Mouse (Mus musculus) gastrocnemius, adult 2 months (tissue): Measurements from ENCODE around the gene S100a11. TPM values are rescaled to one million over a fixed set of nuclear protein-coding genes. Genes with fewer than 3 reads are reported as not detected.

ENCODE experiments used
- DNase-seq: peaks from one replicate; pipeline ENCODE4 v3.0.0; 2022
- H3K27ac ChIP-seq: fragments of 200-600 bp; 2 replicates; pipeline ENCODE4 v1.8.1; 2022; ENCODE audit warnings: mild to moderate bottlenecking
- H3K4me3 ChIP-seq: fragments of 200-600 bp; 2 replicates; pipeline ENCODE4 v1.8.1; 2022; ENCODE audit warnings: mild to moderate bottlenecking, moderate library complexity
- CTCF ChIP-seq: fragments of 200-600 bp; IDR thresholded peaks from 2 replicates; pipeline ENCODE4 v1.8.1; 2022; ENCODE audit warnings: antibody characterized with exemption, mild to moderate bottlenecking, moderate library complexity
- intact Hi-C: fragments of 180-260 bp; cut with DNase I; formaldehyde crosslinking; loops from one replicate; pipeline ENCODE4 v1.15.1; 2025
- total RNA-seq, 2 experiments: library from RNA; stranded (reverse); gene quantifications; 2 replicates each; pipeline ENCODE4 v1.2.3; 2021

Gene S100a11
- total RNA-seq, 2 experiments from 2014 or later: 27.0 to 48.3 TPM

- intact Hi-C loops: no loop called here
- Histone ChIP-seq H3K4me3 (peak overlapping the region; percentile 80), H3K27ac (peak overlapping the region; percentile 94)
- no peak for TF ChIP-seq CTCF
- DNase-seq: peak; percentile 26
Observed at GRCm38 (mm10) chr3:93554379-93554980, 34.2 kb downstream of the S100a11 start.

GRCm38 (mm10) chr3:93554981-93555877 lies 34.9 kb downstream of the S100a11 start, which contains the start of gene S100a10:
S100a10 (plus strand) TSS chr3:93555080.
- TF ChIP-seq CTCF: no peak
- intact Hi-C loops: no loop called here
- peak; percentile 87 for DNase-seq

GRCm38 (mm10) chr3:93555878-93556254 lies 35.6 kb downstream of the S100a11 start:
- DNase-seq: peak; percentile 70
- Histone ChIP-seq H3K27ac (peak overlapping the region; percentile 94), H3K4me3 (peak overlapping the region; percentile 80)
- intact Hi-C loops: loop anchor here (1.0 kb wide), 1 partner anchor 11 kb away; no protein-coding TSS in a partner anchor
- no peak for TF ChIP-seq CTCF

More at GRCm38 (mm10) chr3:93554981-93555877, 34.9 kb downstream of the S100a11 start, which contains the start of gene S100a10:
- Histone ChIP-seq H3K27ac (peak within 1 kb of the TSS; percentile 94), H3K4me3 (peak within 1 kb of the TSS; percentile 80)

DNA sequence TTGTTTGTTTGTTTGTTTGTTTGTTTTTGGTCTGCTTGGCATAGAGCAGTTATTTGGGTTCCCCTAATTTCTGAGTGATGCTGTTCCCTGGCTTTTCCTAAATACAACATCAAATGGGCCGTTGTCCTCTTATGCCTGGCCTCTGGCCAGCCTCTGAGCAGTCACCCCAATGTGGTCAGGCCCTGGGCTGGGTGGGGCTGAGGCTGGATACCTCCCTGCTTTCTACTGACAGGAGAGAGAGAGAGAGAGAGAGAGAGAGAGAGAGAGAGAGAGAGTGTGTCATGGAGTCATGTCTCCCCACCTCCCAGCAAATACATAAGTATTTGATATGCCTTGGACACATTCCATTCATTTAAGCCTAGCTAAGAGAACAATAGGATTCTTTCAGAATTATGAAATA lies 36.3 kb downstream of the S100a11 start:
- Histone ChIP-seq H3K27ac (peak overlapping the region; percentile 94), H3K4me3 (peak overlapping the region; percentile 80)
- intact Hi-C loops: loop anchor here (1.0 kb wide), 1 partner anchor 11 kb away; no protein-coding TSS in a partner anchor
- no peak for TF ChIP-seq CTCF
- DNase-seq: peak; percentile 42

GRCm38 (mm10) chr3:93557471-93557870 lies 37.2 kb downstream of the S100a11 start:
- no peak for TF ChIP-seq CTCF
- DNase-seq: no peak
- Histone ChIP-seq H3K27ac (peak overlapping the region; percentile 94), H3K4me3 (peak overlapping the region; percentile 80)
- intact Hi-C loops: no loop called here

GRCm38 (mm10) chr3:93559961-93560360 lies 39.7 kb downstream of the S100a11 start:
- intact Hi-C loops: no loop called here
- no peak overlapping the region for H3K27ac ChIP-seq
- no peak for TF ChIP-seq CTCF

GRCm38 (mm10) chr3:93562372-93562771 lies 42.1 kb downstream of the S100a11 start:
- H3K4me3 ChIP-seq: no peak overlapping the region
- no peak for TF ChIP-seq CTCF
- no peak for DNase-seq
- intact Hi-C loops: no loop called here
- no peak overlapping the region for H3K27ac ChIP-seq

More at GRCm38 (mm10) chr3:93559961-93560360, 39.7 kb downstream of the S100a11 start:
- DNase-seq: no peak
- peak overlapping the region; percentile 80 for H3K4me3 ChIP-seq

DNA sequence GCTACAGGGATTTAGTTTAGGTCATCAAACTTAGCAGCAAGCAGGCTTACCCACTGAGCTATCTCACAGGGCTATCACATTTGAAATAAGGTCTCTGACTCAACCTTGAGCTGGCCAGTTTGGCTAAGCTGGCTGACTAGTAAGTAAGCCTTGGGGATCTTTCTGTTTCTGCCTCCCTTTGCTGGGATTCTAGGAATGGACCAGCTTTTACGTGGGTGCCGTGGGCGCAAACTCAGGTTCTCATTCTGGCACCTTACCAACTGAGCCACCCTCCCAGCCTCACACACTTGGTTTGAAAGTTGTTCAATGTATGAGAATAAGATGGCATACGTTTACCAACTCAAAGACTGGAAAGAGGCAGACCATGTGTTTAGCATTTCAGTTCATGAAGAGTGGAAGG lies 42.9 kb downstream of the S100a11 start:
- Histone ChIP-seq H3K27ac (no peak overlapping the region), H3K4me3 (no peak overlapping the region)
- no peak for TF ChIP-seq CTCF
- intact Hi-C loops: no loop called here
- no peak for DNase-seq

DNA sequence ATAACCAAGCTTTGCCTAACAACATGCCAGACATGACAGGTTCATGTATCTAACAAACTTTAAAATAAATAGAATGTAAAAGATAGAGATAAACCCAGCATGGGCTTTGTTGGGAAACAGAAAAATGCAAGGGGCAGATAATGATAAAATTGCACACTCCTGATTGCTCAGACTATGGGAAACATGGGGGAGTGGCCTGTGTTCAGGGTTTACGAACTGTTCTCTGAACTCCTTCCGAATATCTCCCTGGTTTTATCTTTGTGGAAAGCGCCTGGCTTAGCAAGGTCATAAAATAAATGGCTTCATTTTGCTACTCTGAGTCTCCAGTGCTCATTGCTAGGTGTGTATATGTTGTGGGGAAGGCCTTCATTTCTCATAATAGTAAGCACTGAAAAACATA lies 46.6 kb downstream of the S100a11 start:
- H3K4me3 ChIP-seq: no peak overlapping the region
- intact Hi-C loops: loop anchor here (1.0 kb wide), 1 partner anchor 11 kb away; no protein-coding TSS in a partner anchor
- DNase-seq: no peak
- TF ChIP-seq CTCF: no peak
- H3K27ac ChIP-seq: no peak overlapping the region

DNA sequence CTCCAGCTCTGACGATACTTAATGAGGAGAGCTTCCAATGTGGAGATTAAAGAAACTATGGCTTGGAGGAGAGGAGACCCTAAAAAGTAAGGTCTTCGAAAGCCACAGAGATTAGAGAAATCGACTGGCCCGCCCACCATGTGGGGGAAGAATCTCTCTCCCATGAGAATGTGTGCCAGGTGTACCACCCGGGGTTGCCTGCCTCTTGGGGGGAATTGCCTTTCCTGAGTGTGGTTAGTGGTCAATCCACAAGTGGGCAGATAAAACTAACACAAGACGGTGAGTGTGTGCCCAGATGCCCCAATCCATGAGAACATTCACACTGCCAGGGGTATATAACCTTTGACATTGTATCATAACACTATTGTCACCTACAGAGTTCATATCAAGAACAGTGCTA lies 47.4 kb downstream of the S100a11 start:
- intact Hi-C loops: loop anchor here (1.0 kb wide), 1 partner anchor 11 kb away; no protein-coding TSS in a partner anchor
- Histone ChIP-seq H3K27ac (peak overlapping the region; percentile 86), H3K4me3 (no peak overlapping the region)
- TF ChIP-seq CTCF: no peak
- DNase-seq: no peak

GRCm38 (mm10) chr3:93568428-93569040 lies 48.2 kb downstream of the S100a11 start:
- no peak for TF ChIP-seq CTCF
- DNase-seq: peak; percentile 62
- intact Hi-C loops: no loop called here
- Histone ChIP-seq H3K27ac (peak overlapping the region; percentile 86), H3K4me3 (peak overlapping the region; percentile 56)

- intact Hi-C loops: no loop called here
- TF ChIP-seq CTCF: no peak
- Histone ChIP-seq H3K4me3 (peak overlapping the region; percentile 56), H3K27ac (peak overlapping the region; percentile 86)
- no peak for DNase-seq
Observed at GRCm38 (mm10) chr3:93569046-93569445, 48.8 kb downstream of the S100a11 start.
